Mouse (Mus musculus) kidney, adult 2 months (tissue): ENCODE results near the gene Dnajc16.

Experiments
- CTCF ChIP-seq: fragments of 200-500 bp; conservative IDR thresholded peaks from 2 replicates; pipeline ENCODE4 v1.5.1; 2011; ENCODE audit warnings: low read depth, mild to moderate bottlenecking, control low read depth, low read length, moderate library complexity, mixed read lengths; ENCODE audit not compliant: insufficient read depth, insufficient read length
- POLR2A ChIP-seq: fragments of 200-500 bp; IDR thresholded peaks from one replicate; pipeline ENCODE4 v1.6.1; 2011; ENCODE audit warnings: low read depth, low read length, control low read depth

- TF ChIP-seq CTCF (no peak), POLR2A (no peak)
These were observed 37.4 kb upstream of the Dnajc16 start for GRCm38 (mm10) chr4:141828177-141828576.
